Mouse (Mus musculus) embryonic facial prominence, embryonic 10.5 days (tissue): ENCODE data around the gene Sox5. TPM values are rescaled to one million over a fixed set of nuclear protein-coding genes. Genes with fewer than 3 reads are reported as not detected.

Experiments used
- DNase-seq: peaks from one replicate; pipeline ENCODE4 v3.0.0-alpha.2; 2017; ENCODE audit warnings: low spot score
- H3K27ac ChIP-seq: fragments of 300-500 bp; sonication (generic); replicated peaks from 2 replicates; pipeline ENCODE4 v1.5.1; 2016; ENCODE audit warnings: mild to moderate bottlenecking
- H3K27me3 ChIP-seq: fragments of 300-500 bp; sonication (generic); replicated peaks from 2 replicates; pipeline ENCODE4 v1.6.1; 2016; ENCODE audit warnings: low read depth, mild to moderate bottlenecking; ENCODE audit not compliant: poor library complexity, severe bottlenecking
- H3K36me3 ChIP-seq: fragments of 300-500 bp; sonication (generic); replicated peaks from 2 replicates; pipeline ENCODE4 v1.6.1; 2016; ENCODE audit warnings: mild to moderate bottlenecking, moderate library complexity
- H3K4me1 ChIP-seq: fragments of 300-500 bp; sonication (generic); 2 replicates; pipeline ENCODE4 v1.6.1; 2016
- H3K4me3 ChIP-seq: fragments of 300-500 bp; sonication (generic); 2 replicates; pipeline ENCODE4 v1.5.1; 2016; ENCODE audit warnings: mild to moderate bottlenecking, moderate library complexity
- H3K9me3 ChIP-seq: fragments of 300-500 bp; sonication (generic); 2 replicates; pipeline ENCODE4 v1.6.1; 2016; ENCODE audit warnings: mild to moderate bottlenecking
- WGBS: fragments of 180-500 bp; shearing (Covaris S2); methylation state at CpG from one replicate; pipeline ENCODE4 v1.1.7; 2016; 5-methylcytosine and 5-hydroxymethylcytosine counted together
- polyA plus RNA-seq: library from polyadenylated mRNA; unstranded; fragments of >200 nt; fragmentation: Nextera tagmentation; extraction: Ambion mirVana; gene quantifications from 2 replicates; pipeline ENCODE4 v1.2.1, GENCODE M21; 2016

The Sox5 gene
- polyA plus RNA-seq, 1 experiment from 2014 or later = 65.1 TPM

DNA sequence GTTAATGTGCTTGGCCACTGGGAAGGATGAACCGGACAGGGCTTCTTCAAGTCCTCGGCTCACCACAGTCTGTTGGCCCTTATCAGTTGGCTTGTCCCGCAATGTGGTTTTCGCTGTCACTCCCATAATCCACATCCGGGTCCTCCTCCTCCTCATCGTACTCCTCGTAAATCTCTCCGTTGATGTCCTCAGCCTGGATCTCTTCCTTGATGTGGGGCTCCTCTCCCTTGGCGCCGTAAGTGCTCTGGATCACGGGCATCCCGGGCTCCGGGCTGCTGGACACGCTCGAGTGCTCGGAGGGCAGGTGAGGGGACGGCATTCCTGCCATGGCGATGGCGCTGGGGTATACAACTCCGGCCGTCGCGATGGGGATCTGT is 948.6 kb downstream of the Sox5 start:
- no peaks in the 10 kb centered on the region for H3K27me3 ChIP-seq
- no peaks in the 10 kb centered on the region for H3K9me3 ChIP-seq
- WGBS = 93% methylated on average over 23 of the region's 23 CpGs
- H3K27ac ChIP-seq = no peak overlapping the region
- peaks cover 9% of the 10 kb centered on the region for H3K4me1 ChIP-seq
- H3K36me3 ChIP-seq = peaks cover 32% of the 10 kb centered on the region
- no peak overlapping the region for H3K4me3 ChIP-seq
- no peak for DNase-seq

- Histone ChIP-seq H3K4me3 (no peak overlapping the region), H3K4me1 (peaks cover 7% of the 10 kb centered on the region), H3K36me3 (peaks cover 32% of the 10 kb centered on the region), H3K9me3 (no peaks in the 10 kb centered on the region), H3K27me3 (no peaks in the 10 kb centered on the region), H3K27ac (no peak overlapping the region)
- no peak for DNase-seq
- 91% methylated on average over 12 of the region's 12 CpGs for WGBS
These were observed 949.1 kb downstream of the Sox5 start for GRCm38 (mm10) chr6:143832483-143833181.

- 79% methylated on average over 4 of the region's 4 CpGs for WGBS
- H3K9me3 ChIP-seq = no peaks in the 10 kb centered on the region
- H3K4me3 ChIP-seq = no peak overlapping the region
- no peak for DNase-seq
- H3K4me1 ChIP-seq = peaks cover 4% of the 10 kb centered on the region
- H3K27me3 ChIP-seq = no peaks in the 10 kb centered on the region
- no peak overlapping the region for H3K27ac ChIP-seq
- H3K36me3 ChIP-seq = peaks cover 32% of the 10 kb centered on the region
These were observed 950.5 kb downstream of the Sox5 start for GRCm38 (mm10) chr6:143831246-143831645.

- Histone ChIP-seq H3K36me3 (peaks cover 29% of the 10 kb centered on the region), H3K27me3 (no peaks in the 10 kb centered on the region), H3K27ac (no peak overlapping the region), H3K4me3 (no peak overlapping the region), H3K4me1 (peaks cover 4% of the 10 kb centered on the region), H3K9me3 (no peaks in the 10 kb centered on the region)
- no peak for DNase-seq
- 73% methylated on average over 2 of the region's 2 CpGs for WGBS
These were observed 951.6 kb downstream of the Sox5 start for GRCm38 (mm10) chr6:143830131-143830530.

DNA sequence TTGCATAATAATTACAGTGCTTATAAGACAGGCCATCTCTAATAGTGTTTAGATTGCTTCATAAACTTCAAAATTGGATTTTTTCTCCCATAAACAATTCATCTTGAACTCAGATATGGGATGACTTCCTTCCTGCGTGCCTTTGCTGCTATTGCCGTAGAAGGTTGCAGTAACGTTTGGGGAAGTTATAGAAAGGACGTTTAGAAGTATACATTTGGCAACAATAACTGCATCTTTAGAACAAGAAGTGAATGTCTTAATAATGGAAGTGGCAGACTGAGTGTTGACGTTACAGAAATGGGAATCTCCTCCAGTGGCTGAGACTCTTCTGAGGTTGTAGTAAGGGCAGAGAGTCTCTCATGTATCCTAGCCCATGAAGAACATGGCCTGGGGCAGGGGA is 955.0 kb downstream of the Sox5 start:
- Histone ChIP-seq H3K4me1 (peaks cover 4% of the 10 kb centered on the region), H3K27ac (no peak overlapping the region), H3K27me3 (no peaks in the 10 kb centered on the region), H3K4me3 (no peak overlapping the region), H3K9me3 (no peaks in the 10 kb centered on the region), H3K36me3 (no peaks in the 10 kb centered on the region)
- no peak for DNase-seq
- 91% methylated on average over 5 of the region's 5 CpGs for WGBS

DNA sequence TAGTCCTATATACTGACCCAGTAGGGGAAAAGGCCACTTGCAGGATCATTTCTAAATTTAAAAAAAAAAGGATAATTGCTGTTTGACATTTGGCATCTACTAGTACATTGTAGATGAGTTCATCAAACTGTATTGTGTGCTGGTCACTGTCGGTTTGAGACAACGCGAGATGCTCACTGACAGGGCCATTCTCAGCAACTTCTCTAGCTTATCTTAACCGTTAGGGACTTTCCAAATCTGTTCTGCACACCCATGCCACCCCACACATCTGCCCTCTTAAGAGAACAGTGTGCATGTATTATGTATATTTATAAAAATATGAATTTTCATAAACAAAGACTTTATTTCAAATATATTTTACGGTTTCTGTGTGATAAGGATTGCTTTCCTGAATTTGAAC is 955.8 kb downstream of the Sox5 start:
- no peaks in the 10 kb centered on the region for H3K4me1 ChIP-seq
- H3K27ac ChIP-seq = no peak overlapping the region
- no peaks in the 10 kb centered on the region for H3K9me3 ChIP-seq
- H3K27me3 ChIP-seq = no peaks in the 10 kb centered on the region
- H3K4me3 ChIP-seq = no peak overlapping the region
- no peaks in the 10 kb centered on the region for H3K36me3 ChIP-seq
- WGBS = 91% methylated on average over 5 of the region's 5 CpGs
- DNase-seq = no peak

- Histone ChIP-seq H3K36me3 (no peaks in the 10 kb centered on the region), H3K27me3 (no peaks in the 10 kb centered on the region), H3K9me3 (no peaks in the 10 kb centered on the region), H3K27ac (no peak overlapping the region), H3K4me1 (no peaks in the 10 kb centered on the region), H3K4me3 (no peak overlapping the region)
- 79% methylated on average over 6 of the region's 6 CpGs for WGBS
- DNase-seq = no peak
These were observed 956.7 kb downstream of the Sox5 start for GRCm38 (mm10) chr6:143825086-143825485.

GRCm38 (mm10) chr6:143788446-143788845 is 993.3 kb downstream of the Sox5 start:
- H3K27me3 ChIP-seq = no peaks in the 10 kb centered on the region
- 96% methylated on average over 2 of the region's 2 CpGs for WGBS
- DNase-seq = no peak
- H3K27ac ChIP-seq = no peak overlapping the region
- no peaks in the 10 kb centered on the region for H3K9me3 ChIP-seq
- no peaks in the 10 kb centered on the region for H3K4me1 ChIP-seq
- no peak overlapping the region for H3K4me3 ChIP-seq
- H3K36me3 ChIP-seq = no peaks in the 10 kb centered on the region

DNA sequence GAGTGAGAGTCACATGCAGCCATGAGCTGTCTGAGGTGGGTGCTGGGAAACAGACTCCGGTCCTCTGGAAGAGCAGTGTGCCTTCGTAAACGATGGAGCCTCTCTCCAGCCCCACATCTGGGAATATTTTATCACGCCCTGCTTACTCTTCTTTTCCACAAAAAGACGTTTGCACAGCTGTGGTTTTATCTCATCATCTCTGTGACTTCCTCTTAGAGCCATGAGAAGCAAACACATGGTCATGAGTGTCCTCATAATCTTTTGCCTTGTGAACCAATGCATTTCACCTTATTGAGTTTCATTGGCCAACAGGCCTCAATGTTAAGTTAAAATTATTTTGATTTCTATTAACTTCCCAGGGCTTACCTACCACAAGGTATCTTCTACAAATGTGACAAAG is 994.4 kb downstream of the Sox5 start:
- Histone ChIP-seq H3K4me3 (no peak overlapping the region), H3K36me3 (no peaks in the 10 kb centered on the region), H3K4me1 (no peaks in the 10 kb centered on the region), H3K27me3 (no peaks in the 10 kb centered on the region), H3K27ac (no peak overlapping the region), H3K9me3 (no peaks in the 10 kb centered on the region)
- 77% methylated on average over 5 of the region's 5 CpGs for WGBS
- no peak for DNase-seq

- no peak for DNase-seq
- 84% methylated on average over 4 of the region's 4 CpGs for WGBS
These were observed 996.1 kb downstream of the Sox5 start for GRCm38 (mm10) chr6:143785685-143786084.

More at GRCm38 (mm10) chr6:143785685-143786084, 996.1 kb downstream of the Sox5 start:
- Histone ChIP-seq H3K27ac (no peak overlapping the region), H3K4me3 (no peak overlapping the region), H3K9me3 (no peaks in the 10 kb centered on the region), H3K4me1 (no peaks in the 10 kb centered on the region), H3K36me3 (no peaks in the 10 kb centered on the region), H3K27me3 (no peaks in the 10 kb centered on the region)
